In the genomic region with DNA sequence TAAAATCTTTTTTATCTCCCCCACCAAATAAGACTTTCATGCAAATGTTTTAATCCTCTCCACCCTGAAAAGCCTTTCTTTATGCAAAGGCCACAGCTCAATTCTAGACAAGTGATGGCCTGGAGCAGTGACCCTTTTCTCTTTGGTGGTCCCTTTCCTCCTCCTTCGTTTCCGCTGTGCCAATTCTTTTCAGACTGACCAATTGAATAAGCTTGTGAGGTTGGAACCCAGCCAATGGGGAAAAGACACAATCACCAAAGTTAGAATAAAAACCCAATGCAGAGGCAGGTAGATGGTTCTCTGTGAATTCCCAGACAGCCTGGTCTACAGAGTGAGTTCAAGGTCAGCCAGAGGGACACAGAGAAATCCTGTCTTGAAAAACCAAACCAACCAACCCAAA, we compare ENCODE assay signal across 18 mouse cellular contexts.
A peak's percentile ranks its signal among the peaks of the same experiment; 100 is the strongest.
DNase-seq lines count a peak whose midpoint lies in the region; ATAC-seq and TF ChIP-seq lines count a peak whose summit lies in the region.
"Had no signal": no experiment of that assay in that cellular context is flagged by ENCODE, and none has a peak within 500 bp of the region (broad histone marks: within the 10 kb centered on the region; RNA-seq: fewer than 3 reads in every experiment).

No protein-coding gene starts in this region.

- peaks cover 23% of the 10 kb centered on the region for H3K4me1 ChIP-seq in hindbrain, embryonic 10.5 days (replicated peaks)
- H3K4me1 ChIP-seq in hindbrain, embryonic 14.5 days (replicated peaks; ENCODE audit: control insufficient read depth, insufficient read depth, low read length) = 0 out of 2 replicates have a peak, but pooled peaks cover 2% of the 10 kb centered on the region
- H3K4me1 ChIP-seq in midbrain, embryonic 12.5 days = peaks cover 12% of the 10 kb centered on the region
- peaks cover 4% of the 10 kb centered on the region; the same call in 1 of the 2 replicates for H3K4me1 ChIP-seq in midbrain, embryonic 15.5 days
- H3K4me1 ChIP-seq in thymus, adult 2 months (replicated peaks; ENCODE audit: control insufficient read depth, insufficient read depth, low read length) = no peaks in the 10 kb centered on the region
- H3K4me1 ChIP-seq: embryonic facial prominence, embryonic 15.5 days; liver, embryonic 12.5 days had no signal

- no peak for ATAC-seq in hindbrain, embryonic 14.5 days (ENCODE audit: low FRiP score)
- no peak for ATAC-seq in midbrain, embryonic 12.5 days (ENCODE audit: low FRiP score, low read depth)
- no peak for ATAC-seq in midbrain, embryonic 15.5 days (replicated peaks)
- ATAC-seq: intestine, postnatal 0 days; liver, embryonic 12.5 days had no signal

- no peak overlapping the region for H3K9ac ChIP-seq in hindbrain, embryonic 14.5 days
- no peak overlapping the region for H3K9ac ChIP-seq in midbrain, embryonic 12.5 days (replicated peaks)
- H3K9ac ChIP-seq in midbrain, embryonic 15.5 days = no peak overlapping the region
- H3K9ac ChIP-seq: embryonic facial prominence, embryonic 15.5 days; limb, embryonic 13.5 days; liver, embryonic 12.5 days had no signal

- H3K27me3 ChIP-seq in hindbrain, embryonic 10.5 days (ENCODE audit: insufficient read depth, poor library complexity, severe bottlenecking) = no peaks in the 10 kb centered on the region
- no peaks in the 10 kb centered on the region for H3K27me3 ChIP-seq in hindbrain, embryonic 14.5 days (ENCODE audit: control insufficient read depth, insufficient read depth, low read length)
- no peaks in the 10 kb centered on the region for H3K27me3 ChIP-seq in midbrain, embryonic 12.5 days
- no peaks in the 10 kb centered on the region for H3K27me3 ChIP-seq in midbrain, embryonic 15.5 days (replicated peaks)
- no peaks in the 10 kb centered on the region for H3K27me3 ChIP-seq in thymus, adult 2 months (ENCODE audit: control insufficient read depth, insufficient read depth, low read length)
- H3K27me3 ChIP-seq: embryonic facial prominence, embryonic 15.5 days; limb, embryonic 13.5 days; liver, embryonic 12.5 days had no signal

- H3K4me2 ChIP-seq in hindbrain, embryonic 14.5 days (replicated peaks) = no peak overlapping the region
- H3K4me2 ChIP-seq in midbrain, embryonic 12.5 days (replicated peaks) = no peak overlapping the region
- H3K4me2 ChIP-seq in midbrain, embryonic 15.5 days = no peak overlapping the region
- H3K4me2 ChIP-seq: embryonic facial prominence, embryonic 15.5 days; limb, embryonic 13.5 days; liver, embryonic 12.5 days had no signal

- H3K4me3 ChIP-seq in hindbrain, embryonic 10.5 days = no peak overlapping the region
- H3K4me3 ChIP-seq in hindbrain, embryonic 14.5 days (replicated peaks; ENCODE audit: low read length) = no peak overlapping the region
- H3K4me3 ChIP-seq in midbrain, embryonic 12.5 days = no peak overlapping the region
- H3K4me3 ChIP-seq in midbrain, embryonic 15.5 days = no peak overlapping the region
- no peak overlapping the region for H3K4me3 ChIP-seq in thymus, adult 2 months (ENCODE audit: control insufficient read depth, insufficient read depth, low read length)
- H3K4me3 ChIP-seq: embryonic facial prominence, embryonic 15.5 days; limb, embryonic 13.5 days; liver, embryonic 12.5 days had no signal

- no peak for DNase-seq in hindbrain, embryonic 10.5 days (ENCODE audit: low spot score)
- DNase-seq in hindbrain, embryonic 14.5 days (ENCODE audit: low spot score) = no peak
- DNase-seq in ES-CJ7 (ENCODE audit: low read depth, low spot score) (peak; percentile 80), R1 (ENCODE audit: low read depth, low spot score) (peak; percentile 87)
- no peak for DNase-seq in thymus, adult 2 months
- DNase-seq: cerebellum, adult 18-20 months; cerebellum, postnatal 25 days; gastrocnemius, postnatal 25 days; kidney, postnatal 25 days; lung, adult 18-20 months; right cerebral cortex, postnatal 4 days; thymus, postnatal 36 days had no signal

- 48% methylated on average over 2 of the region's 2 CpGs for WGBS in hindbrain, embryonic 10.5 days
- 18% methylated on average over 2 of the region's 2 CpGs for whole genome bisulfite sequencing in hindbrain, embryonic 14.5 days
- 13% methylated on average over 2 of the region's 2 CpGs for WGBS in midbrain, embryonic 12.5 days
- 3% methylated on average over 2 of the region's 2 CpGs for WGBS in midbrain, embryonic 15.5 days
- WGBS in thymus, adult 2 months = 88% methylated on average over 2 of the region's 2 CpGs

- H3K27ac ChIP-seq in hindbrain, embryonic 10.5 days = 0 out of 2 replicates have a peak overlapping the region, but pooled peaks have one; percentile 5
- H3K27ac ChIP-seq in hindbrain, embryonic 14.5 days = no peak overlapping the region
- H3K27ac ChIP-seq in midbrain, embryonic 12.5 days (replicated peaks) = 0 out of 2 replicates have a peak overlapping the region, but pooled peaks have one; percentile 26
- no peak overlapping the region for H3K27ac ChIP-seq in midbrain, embryonic 15.5 days
- no peak overlapping the region for H3K27ac ChIP-seq in thymus, adult 2 months (ENCODE audit: control insufficient read depth, insufficient read depth, low read length)
- H3K27ac ChIP-seq: embryonic facial prominence, embryonic 15.5 days; limb, embryonic 13.5 days; liver, embryonic 12.5 days had no signal

- no peaks in the 10 kb centered on the region for H3K9me3 ChIP-seq in hindbrain, embryonic 10.5 days
- H3K9me3 ChIP-seq in hindbrain, embryonic 14.5 days (ENCODE audit: control insufficient read depth, low read length) = no peaks in the 10 kb centered on the region
- no peaks in the 10 kb centered on the region for H3K9me3 ChIP-seq in midbrain, embryonic 12.5 days
- no peaks in the 10 kb centered on the region for H3K9me3 ChIP-seq in midbrain, embryonic 15.5 days
- H3K9me3 ChIP-seq: embryonic facial prominence, embryonic 15.5 days; limb, embryonic 13.5 days; liver, embryonic 12.5 days had no signal

- no peak for TF ChIP-seq POLR2A in thymus, adult 2 months (IDR thresholded peaks at IDR 0.05; ENCODE audit: control insufficient read depth, extremely low read depth, insufficient read depth, low read length, poor library complexity)

- TF ChIP-seq CTCF in thymus, adult 2 months (IDR thresholded peaks at IDR 0.05; ENCODE audit: borderline replicate concordance, control insufficient read depth, extremely low read depth, insufficient read depth, low read length, poor library complexity) = no peak

- H3K36me3 ChIP-seq in hindbrain, embryonic 10.5 days = 0 out of 2 replicates have a peak, but pooled peaks cover 3% of the 10 kb centered on the region
- H3K36me3 ChIP-seq in hindbrain, embryonic 14.5 days (replicated peaks; ENCODE audit: control insufficient read depth, insufficient read depth) = no peaks in the 10 kb centered on the region
- no peaks in the 10 kb centered on the region for H3K36me3 ChIP-seq in midbrain, embryonic 12.5 days
- no peaks in the 10 kb centered on the region for H3K36me3 ChIP-seq in midbrain, embryonic 15.5 days (replicated peaks)
- no peaks in the 10 kb centered on the region for H3K36me3 ChIP-seq in thymus, adult 2 months (ENCODE audit: control insufficient read depth, insufficient read depth, low read length)
- H3K36me3 ChIP-seq: embryonic facial prominence, embryonic 15.5 days had no signal

Comparison
In these comparisons a context has a peak if more than half of its experiments do, and no peak if none do; other contexts are left out.
1. H3K27ac ChIP-seq: peak in hindbrain, embryonic 10.5 days (single experiment) and midbrain, embryonic 12.5 days (single experiment); none in hindbrain, embryonic 14.5 days (single experiment), midbrain, embryonic 15.5 days (single experiment) and thymus, adult 2 months (single experiment).
2. DNase-seq: peak in ES-CJ7 (single experiment) and R1 (single experiment); none in hindbrain, embryonic 10.5 days (single experiment), hindbrain, embryonic 14.5 days (single experiment) and thymus, adult 2 months (single experiment).